Mouse (Mus musculus) spleen, adult 10 weeks (tissue): Measurements from ENCODE around the gene Krtap21-1. TPM values are rescaled to one million over a fixed set of nuclear protein-coding genes. Genes with fewer than 3 reads are reported as not detected.

Experiments
- polyA plus RNA-seq: library from polyadenylated mRNA; stranded (reverse); fragments of 350-450 nt; fragmentation: Illumina TruSeq; extraction: RNeasy Lipid Tissue Mini Kit (QIAGEN cat#74804); gene quantifications from one replicate; pipeline ENCODE4 v1.2.3, GENCODE M21; 2015; ENCODE audit warnings: low replicate concordance; ENCODE audit not compliant: insufficient read depth

Krtap21-1 gene
- not detected for polyA plus RNA-seq

DNA sequence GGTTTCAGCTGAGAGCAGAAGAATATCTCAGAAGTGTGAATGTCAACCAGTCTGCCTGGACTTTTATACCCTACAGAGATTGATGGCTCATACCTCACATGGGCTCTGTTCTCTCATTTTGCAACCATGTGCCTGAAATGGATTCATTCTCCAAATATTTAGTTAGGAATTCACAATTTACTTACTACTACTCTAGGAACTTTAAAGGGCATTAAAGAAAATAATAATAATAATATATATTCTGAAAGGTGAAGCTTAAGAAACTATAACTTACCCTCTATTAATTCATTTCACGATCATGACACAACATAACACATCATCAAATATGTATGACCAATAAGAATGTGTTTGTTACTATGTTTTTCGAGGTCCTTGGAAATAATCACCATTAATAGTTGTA, at the start of gene Krtap21-1:
TSS of gene Krtap21-1 (minus strand) at position 101 of the 400 bp plus-strand sequence.

DNA sequence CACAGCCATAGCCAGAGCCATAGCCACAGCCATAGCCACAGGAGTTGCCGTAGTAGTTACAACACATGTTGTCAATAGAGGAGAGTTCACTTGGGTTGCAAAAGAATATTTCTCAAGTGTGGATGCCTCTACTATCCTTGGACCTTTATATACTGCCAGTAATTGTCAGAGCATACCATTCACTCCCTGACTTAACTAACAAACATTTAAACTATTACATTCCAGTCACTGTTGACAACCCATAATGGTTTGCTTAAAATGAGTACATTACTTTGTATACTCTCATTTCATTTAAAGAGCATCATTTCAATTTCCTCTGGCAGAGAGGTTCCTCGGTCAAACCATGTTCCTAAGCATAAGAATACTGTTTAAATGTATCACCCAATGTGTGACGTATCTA, 16.3 kb upstream of the Krtap21-1 start, which contains the start of gene Krtap6-2:
TSS of gene Krtap6-2 (minus strand) at position 101 of the 400 bp plus-strand sequence.

Other genes with a start within 250 kb of the Krtap21-1 start
- not detected for gene Gm9789, start 245.9 kb downstream of the Krtap21-1 start, polyA plus RNA-seq
- not detected for gene Gm7735, start 234.4 kb downstream of the Krtap21-1 start, polyA plus RNA-seq
- gene 1110057P08Rik, start 229.1 kb downstream of the Krtap21-1 start, polyA plus RNA-seq = not detected
- gene Krtap20-2, start 198.0 kb downstream of the Krtap21-1 start, polyA plus RNA-seq = not detected
- not detected for gene Krtap6-2, start 16.2 kb upstream of the Krtap21-1 start, polyA plus RNA-seq
- not detected for gene Krtap8-1, start 84.1 kb upstream of the Krtap21-1 start, polyA plus RNA-seq
- not detected for gene Krtap7-1, start 104.5 kb upstream of the Krtap21-1 start, polyA plus RNA-seq
- gene Krtap11-1, start 167.3 kb upstream of the Krtap21-1 start, polyA plus RNA-seq = not detected